Mouse (Mus musculus): ENCODE data around the gene Ei24. TPM values are rescaled to one million over a fixed set of nuclear protein-coding genes. Genes with fewer than 3 reads are reported as not detected.

The Ei24 gene
- total and polyA plus RNA-seq, 2 experiments from 2014 or later: 94.0 to 103 TPM

DNA sequence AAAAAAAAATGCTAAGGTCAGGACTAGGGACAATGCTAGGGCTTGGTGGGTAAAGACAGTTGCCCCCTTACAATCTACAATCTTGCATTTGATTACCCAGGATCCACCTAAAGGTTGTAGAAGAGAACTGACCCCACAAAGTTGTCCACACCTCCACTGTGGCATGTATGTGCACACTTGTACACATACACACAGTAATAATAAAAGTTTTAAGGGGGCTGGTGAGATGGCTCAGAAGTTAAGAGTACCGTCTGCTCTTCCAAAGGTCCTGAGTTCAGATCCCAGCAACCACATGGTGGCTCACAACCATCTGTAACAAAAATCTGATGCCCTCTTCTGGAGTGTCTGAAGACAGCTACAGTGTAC is 28.2 kb downstream of the Ei24 start:
- ATAC-seq (ENCODE audit: low FRiP score): no peak
- Histone ChIP-seq H3K27me3 (ENCODE audit: insufficient read depth, low read length) (no peaks in the 10 kb centered on the region), H3K9me3 (ENCODE audit: low read length) (no peaks in the 10 kb centered on the region), H3K4me2 (ENCODE audit: low read depth, low read length, poor library complexity, severe bottlenecking) (peak overlapping the region; percentile 80), H3K4me3 (ENCODE audit: low read depth, low read length) (no peak overlapping the region), H3K27ac (ENCODE audit: low read depth, low read length) (no peak overlapping the region), H3K4me1 (ENCODE audit: insufficient read depth, low read length) (peaks cover 5% of the 10 kb centered on the region; the same call in 1 of the 2 replicates), H3K36me3 (ENCODE audit: insufficient read depth, low read length) (0 out of 2 replicates have a peak, but pooled peaks cover under 1% of the 10 kb centered on the region), H3K9ac (replicated peaks; ENCODE audit: low read length, poor library complexity, severe bottlenecking) (no peak overlapping the region)
- no peak for DNase-seq (ENCODE audit: low spot score)
- 81% methylated on average over 1 of the region's 1 CpGs for WGBS
- TF ChIP-seq CTCF (IDR thresholded peaks at IDR 0.05): no peak

DNA sequence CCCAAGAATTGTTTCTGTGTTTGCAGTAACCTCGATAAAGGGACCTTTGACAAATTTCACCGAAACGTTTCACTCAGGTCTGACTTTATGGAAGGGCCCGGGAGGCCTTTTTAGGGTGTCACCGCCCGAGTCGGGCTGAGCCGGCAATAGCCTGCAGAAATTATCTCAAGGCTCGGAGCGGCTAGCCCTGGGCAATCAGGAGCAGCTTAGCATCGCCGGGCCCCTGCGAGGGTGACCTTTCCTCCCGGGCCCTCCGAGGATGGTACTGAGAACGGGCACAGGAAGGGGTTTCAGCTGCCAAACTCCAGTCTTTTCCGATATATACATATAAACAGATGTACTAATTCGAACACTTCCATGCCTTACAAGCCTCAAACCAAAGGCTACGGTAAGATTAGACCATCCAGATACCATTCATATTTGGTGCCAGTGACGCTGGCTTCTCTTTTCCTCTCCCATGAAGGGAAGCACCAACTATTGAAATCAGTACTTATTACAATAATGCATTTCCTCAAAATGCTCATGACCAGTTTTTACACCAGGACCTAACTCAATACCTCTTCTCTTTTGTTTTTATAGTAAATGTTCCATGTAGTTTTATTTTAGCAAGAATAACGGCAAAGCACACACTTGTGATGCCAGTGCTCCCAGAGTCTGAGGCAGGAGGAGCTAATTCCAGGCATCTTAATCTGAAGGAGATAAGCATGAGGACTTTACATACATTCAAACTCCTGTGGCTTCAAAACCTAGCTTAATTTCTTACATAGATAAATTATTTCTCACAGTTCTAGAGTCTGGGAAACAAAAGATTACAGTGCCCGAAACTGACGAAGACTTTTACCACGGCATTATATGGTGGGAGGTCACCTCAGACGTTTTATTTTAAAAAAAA is 28.8 kb downstream of the Ei24 start:
- Histone ChIP-seq H3K9ac (replicated peaks; ENCODE audit: low read length, poor library complexity, severe bottlenecking) (peak overlapping the region; percentile 75), H3K4me1 (ENCODE audit: insufficient read depth, low read length) (peaks cover 5% of the 10 kb centered on the region; the same call in 1 of the 2 replicates), H3K4me2 (ENCODE audit: low read depth, low read length, poor library complexity, severe bottlenecking) (peak overlapping the region; percentile 80), H3K27ac (ENCODE audit: low read depth, low read length) (peak overlapping the region; percentile 92), H3K4me3 (ENCODE audit: low read depth, low read length) (peak overlapping the region; percentile 97), H3K36me3 (ENCODE audit: insufficient read depth, low read length) (peaks cover 5% of the 10 kb centered on the region; the same call in 1 of the 2 replicates), H3K27me3 (ENCODE audit: insufficient read depth, low read length) (no peaks in the 10 kb centered on the region), H3K9me3 (ENCODE audit: low read length) (no peaks in the 10 kb centered on the region)
- no peak for TF ChIP-seq CTCF (IDR thresholded peaks at IDR 0.05)
- WGBS: 14% methylated on average over 25 of the region's 25 CpGs
- ATAC-seq (ENCODE audit: low FRiP score) (peak; percentile 11; the same call in 1 of the 2 replicates), DNase-seq (ENCODE audit: low spot score) (no peak)

DNA sequence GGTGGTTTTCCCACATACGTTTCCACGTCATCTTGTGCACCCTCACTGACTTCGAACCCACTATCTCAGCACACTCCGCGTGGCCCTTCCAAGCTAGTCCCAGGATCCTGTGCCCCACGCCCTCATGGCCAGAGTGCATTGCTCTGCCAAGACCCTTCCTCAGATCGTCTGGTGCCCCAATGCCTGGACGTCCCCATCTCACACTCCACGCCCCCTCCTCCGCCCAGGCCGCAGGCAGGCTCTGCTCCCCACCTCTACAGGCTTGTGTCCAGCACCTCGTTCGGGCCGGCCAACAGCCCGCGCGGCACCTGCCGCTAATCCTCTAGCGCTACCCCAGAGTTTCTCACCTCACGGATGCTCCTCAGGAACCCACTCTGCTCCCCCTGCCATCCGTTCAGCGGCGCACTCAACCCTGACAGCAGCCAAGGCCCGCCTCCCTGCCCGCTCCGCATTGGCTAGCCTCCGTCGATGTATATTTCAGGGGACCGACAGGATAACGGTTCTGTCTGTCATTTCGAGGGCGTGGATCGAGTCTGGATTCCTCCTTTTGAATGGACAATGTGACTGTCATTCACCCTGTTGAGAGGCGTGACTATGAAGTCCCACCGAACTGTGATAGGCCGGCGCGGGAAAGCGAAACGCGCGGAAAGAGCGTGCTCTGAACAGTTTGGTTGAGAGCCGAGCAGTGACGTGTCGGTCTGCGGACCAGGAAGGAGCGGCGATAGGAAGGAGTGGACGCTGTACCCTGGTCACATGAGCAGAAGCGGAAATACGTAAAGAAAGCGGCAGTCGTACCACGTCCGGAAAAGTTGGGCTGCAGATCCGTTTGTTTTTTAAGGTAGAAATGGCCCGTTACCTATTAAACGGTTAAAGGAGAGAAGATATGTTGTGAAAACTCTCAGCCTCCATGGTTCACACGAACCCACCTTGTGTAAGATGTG is 29.7 kb downstream of the Ei24 start, which contains the start of gene Stt3a:
TSS of gene Stt3a (minus strand) at position 477 of the 941 bp plus-strand sequence.
- Histone ChIP-seq H3K36me3 (ENCODE audit: insufficient read depth, low read length) (peaks cover 11% of the 10 kb centered on the region; the same call in 1 of the 2 replicates), H3K27ac (ENCODE audit: low read depth, low read length) (peak within 1 kb of the TSS; percentile 92), H3K4me3 (ENCODE audit: low read depth, low read length) (peak within 1 kb of the TSS; percentile 97), H3K27me3 (ENCODE audit: insufficient read depth, low read length) (no peaks in the 10 kb centered on the region), H3K4me1 (ENCODE audit: insufficient read depth, low read length) (peaks cover 5% of the 10 kb centered on the region; the same call in 1 of the 2 replicates), H3K4me2 (ENCODE audit: low read depth, low read length, poor library complexity, severe bottlenecking) (peak within 1 kb of the TSS; percentile 80), H3K9me3 (ENCODE audit: low read length) (no peaks in the 10 kb centered on the region), H3K9ac (replicated peaks; ENCODE audit: low read length, poor library complexity, severe bottlenecking) (peak within 1 kb of the TSS; percentile 90)
- no peak; the same call in 1 of the 2 replicates for TF ChIP-seq CTCF (IDR thresholded peaks at IDR 0.05)
- under 1% methylated on average over 59 of the region's 60 CpGs for WGBS
- peak; percentile 100 for DNase-seq (ENCODE audit: low spot score)
- peak; percentile 100 for ATAC-seq (ENCODE audit: low FRiP score)

DNA sequence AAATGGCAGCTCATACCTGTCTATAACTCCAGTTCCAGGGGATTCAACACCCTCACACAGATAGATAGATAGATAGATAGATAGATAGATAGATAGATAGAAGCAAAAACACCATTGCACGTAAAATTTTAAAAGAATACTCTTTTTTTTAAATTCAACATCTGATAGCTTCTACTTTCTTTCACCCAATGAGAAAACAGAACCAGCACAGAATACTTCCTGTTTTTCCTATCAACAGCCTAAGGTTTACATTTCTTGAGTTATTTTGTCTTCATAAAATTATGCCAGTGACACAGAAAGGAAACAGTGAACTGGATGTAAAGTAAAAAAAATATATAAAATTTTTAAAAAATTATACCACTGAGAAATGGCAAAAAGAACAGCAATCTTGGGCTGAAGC is 32.8 kb downstream of the Ei24 start:
- H3K27me3 ChIP-seq (ENCODE audit: insufficient read depth, low read length): no peaks in the 10 kb centered on the region
- H3K9me3 ChIP-seq (ENCODE audit: low read length): no peaks in the 10 kb centered on the region
- 97% methylated on average over 1 of the region's 1 CpGs for WGBS
- peaks cover 5% of the 10 kb centered on the region; the same call in 1 of the 2 replicates for H3K4me1 ChIP-seq (ENCODE audit: insufficient read depth, low read length)
- no peak overlapping the region for H3K4me3 ChIP-seq (ENCODE audit: low read depth, low read length)
- H3K36me3 ChIP-seq (ENCODE audit: insufficient read depth, low read length): peaks cover 20% of the 10 kb centered on the region; the same call in 1 of the 2 replicates
- no peak overlapping the region for H3K27ac ChIP-seq (ENCODE audit: low read depth, low read length)
- no peak for DNase-seq (ENCODE audit: low spot score)
- no peak overlapping the region for H3K9ac ChIP-seq (replicated peaks; ENCODE audit: low read length, poor library complexity, severe bottlenecking)
- no peak for TF ChIP-seq CTCF (IDR thresholded peaks at IDR 0.05)
- no peak overlapping the region for H3K4me2 ChIP-seq (ENCODE audit: low read depth, low read length, poor library complexity, severe bottlenecking)
- ATAC-seq (ENCODE audit: low FRiP score): no peak

Other genes with a start within 250 kb of the Ei24 start
- gene Gm17689, start 214.8 kb downstream of the Ei24 start, total RNA-seq (2014; rRNA removed): not detected in 2 replicates
- gene Gm17689, start 214.8 kb downstream of the Ei24 start, polyA plus RNA-seq (2015; fragmentation: Nextera tagmentation; extraction: Ambion mirVana): not detected in 2 replicates
- not detected in 2 replicates for gene A630095E13Rik, start 154.0 kb downstream of the Ei24 start, total RNA-seq (2014; rRNA removed)
- gene A630095E13Rik, start 154.0 kb downstream of the Ei24 start, polyA plus RNA-seq (2015; fragmentation: Nextera tagmentation; extraction: Ambion mirVana): not detected in 2 replicates
- not detected in 2 replicates for gene Acrv1, start 104.2 kb downstream of the Ei24 start, total RNA-seq (2014; rRNA removed)
- not detected in 2 replicates for gene Acrv1, start 104.2 kb downstream of the Ei24 start, polyA plus RNA-seq (2015; fragmentation: Nextera tagmentation; extraction: Ambion mirVana)
- gene Chek1, start 70.3 kb downstream of the Ei24 start, total RNA-seq (2014; rRNA removed): 3.4 and 3.7 TPM in 2 replicates
- 1.9 and 2.9 TPM in 2 replicates for gene Chek1, start 70.3 kb downstream of the Ei24 start, polyA plus RNA-seq (2015; fragmentation: Nextera tagmentation; extraction: Ambion mirVana)
- 62.1 and 64.4 TPM in 2 replicates for gene Stt3a, start 29.7 kb downstream of the Ei24 start, total RNA-seq (2014; rRNA removed)
- 63.3 and 73.6 TPM in 2 replicates for gene Stt3a, start 29.7 kb downstream of the Ei24 start, polyA plus RNA-seq (2015; fragmentation: Nextera tagmentation; extraction: Ambion mirVana)
- 371 and 469 TPM in 2 replicates for gene Fez1, start 24.5 kb upstream of the Ei24 start, total RNA-seq (2014; rRNA removed)
- gene Fez1, start 24.5 kb upstream of the Ei24 start, polyA plus RNA-seq (2015; fragmentation: Nextera tagmentation; extraction: Ambion mirVana): 530 and 548 TPM in 2 replicates